Mouse (Mus musculus): Measurements from ENCODE around the gene Ostm1. TPM values are rescaled to one million over a fixed set of nuclear protein-coding genes. Genes with fewer than 3 reads are reported as not detected.

Ostm1 gene
- polyA plus RNA-seq, 1 experiment from 2014 or later: 41.8 TPM

DNA sequence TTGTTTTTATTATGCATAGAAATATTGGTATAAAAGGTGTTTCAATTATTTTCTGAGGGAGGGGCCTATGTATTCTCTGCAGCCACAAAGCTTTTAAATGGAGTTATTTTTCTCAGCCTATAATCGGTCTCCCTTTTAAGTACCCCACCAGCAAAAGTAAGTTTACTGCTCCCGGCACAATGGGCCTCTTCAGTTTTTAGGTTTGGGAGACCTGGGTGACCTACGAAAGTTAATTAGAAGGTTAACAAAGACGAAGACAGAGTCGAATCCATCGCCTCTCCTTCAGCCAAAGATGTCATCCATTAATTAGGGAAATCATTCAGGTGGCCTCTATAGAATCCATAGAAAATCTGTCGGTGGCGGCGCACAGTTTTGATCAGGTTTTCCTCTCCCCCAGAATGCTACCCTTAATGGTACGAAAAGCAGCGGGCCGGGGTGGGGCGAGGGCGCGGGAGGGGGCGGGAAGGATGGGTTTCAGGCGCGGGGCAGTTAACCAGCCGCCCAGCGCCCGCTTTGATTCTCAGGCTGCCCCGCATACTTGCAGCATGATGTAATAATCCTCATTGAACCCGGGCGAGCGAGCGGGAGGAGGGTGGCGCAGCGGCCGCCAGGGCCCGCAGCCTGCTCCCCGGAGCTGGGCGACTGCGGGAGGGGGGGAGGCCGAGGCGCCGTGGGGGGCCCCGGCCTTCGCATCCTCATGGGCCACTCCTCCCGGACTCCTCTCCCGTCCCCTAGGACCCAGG, 30.2 kb downstream of the Ostm1 start:
- Histone ChIP-seq H3K36me3 (replicated peaks; ENCODE audit: control insufficient read depth, insufficient read depth) (no peaks in the 10 kb centered on the region), H3K4me2 (replicated peaks) (peak overlapping the region; percentile 52), H3K27ac (no peak overlapping the region), H3K9me3 (ENCODE audit: control insufficient read depth, low read length) (peaks cover 6% of the 10 kb centered on the region; the same call in 1 of the 2 replicates), H3K27me3 (ENCODE audit: control insufficient read depth, insufficient read depth, low read length) (peaks cover 93% of the 10 kb centered on the region), H3K4me3 (replicated peaks; ENCODE audit: low read length) (peak overlapping the region; percentile 23), H3K9ac (no peak overlapping the region), H3K4me1 (replicated peaks; ENCODE audit: control insufficient read depth, insufficient read depth, low read length) (peaks cover 5% of the 10 kb centered on the region; the same call in 1 of the 2 replicates)
- under 1% methylated on average over 39 of the region's 40 CpGs for WGBS
- peak; percentile 44 for DNase-seq (ENCODE audit: low spot score)
- peak; percentile 31; the same call in 1 of the 2 replicates for ATAC-seq (ENCODE audit: low FRiP score)

DNA sequence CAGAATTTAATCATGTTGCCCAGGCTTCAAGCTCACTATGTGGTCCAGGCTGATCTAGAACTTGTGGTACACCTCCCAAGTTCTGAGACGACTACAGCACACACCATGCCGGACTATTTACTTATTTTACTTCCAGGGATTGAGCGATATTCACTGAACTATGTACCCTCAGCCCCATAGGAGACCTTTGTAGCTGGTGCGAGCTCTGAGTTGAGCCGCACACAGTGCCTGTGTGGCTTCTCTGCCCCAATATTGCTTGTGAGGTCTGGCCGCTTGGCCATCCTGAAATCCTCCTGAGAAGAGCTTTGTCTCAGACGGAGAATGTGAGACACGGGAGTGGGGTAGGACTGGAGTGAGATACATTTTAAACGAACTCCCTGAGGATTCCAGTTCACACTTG, 31.1 kb downstream of the Ostm1 start:
- no peak overlapping the region for H3K4me3 ChIP-seq (replicated peaks; ENCODE audit: low read length)
- no peak overlapping the region for H3K9ac ChIP-seq
- peaks cover 5% of the 10 kb centered on the region; the same call in 1 of the 2 replicates for H3K4me1 ChIP-seq (replicated peaks; ENCODE audit: control insufficient read depth, insufficient read depth, low read length)
- H3K27ac ChIP-seq: no peak overlapping the region
- 8% methylated on average over 9 of the region's 9 CpGs for WGBS
- H3K27me3 ChIP-seq (ENCODE audit: control insufficient read depth, insufficient read depth, low read length): peaks cover 95% of the 10 kb centered on the region
- ATAC-seq (ENCODE audit: low FRiP score) (no peak), DNase-seq (ENCODE audit: low spot score) (no peak)
- H3K36me3 ChIP-seq (replicated peaks; ENCODE audit: control insufficient read depth, insufficient read depth): no peaks in the 10 kb centered on the region
- H3K4me2 ChIP-seq (replicated peaks): no peak overlapping the region
- peaks cover 6% of the 10 kb centered on the region; the same call in 1 of the 2 replicates for H3K9me3 ChIP-seq (ENCODE audit: control insufficient read depth, low read length)

DNA sequence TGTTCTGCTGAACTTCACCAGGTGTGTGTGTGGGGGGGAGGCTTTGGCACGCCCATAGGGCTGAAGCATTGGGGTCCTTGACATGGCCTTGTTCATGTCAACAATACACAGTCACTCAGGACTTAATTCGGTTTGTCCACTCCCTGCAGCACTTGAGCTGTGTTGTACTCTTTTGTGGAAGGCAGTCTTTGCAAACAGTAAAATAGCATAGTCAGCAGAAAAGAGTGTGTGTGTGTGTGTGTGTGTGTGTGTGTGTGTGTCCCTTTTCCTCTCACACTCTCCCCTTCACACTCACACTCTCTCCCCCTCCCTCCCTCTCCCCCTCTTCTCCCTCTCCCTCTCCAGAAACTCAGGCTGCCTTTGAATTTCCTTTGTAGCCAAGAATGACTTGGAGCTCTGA, 34.7 kb downstream of the Ostm1 start:
- 32% methylated on average over 2 of the region's 2 CpGs for WGBS
- Histone ChIP-seq H3K9ac (no peak overlapping the region), H3K27me3 (ENCODE audit: control insufficient read depth, insufficient read depth, low read length) (peaks cover 99% of the 10 kb centered on the region), H3K4me2 (replicated peaks) (no peak overlapping the region), H3K4me1 (replicated peaks; ENCODE audit: control insufficient read depth, insufficient read depth, low read length) (peaks cover 5% of the 10 kb centered on the region; the same call in 1 of the 2 replicates), H3K9me3 (ENCODE audit: control insufficient read depth, low read length) (0 out of 2 replicates have a peak, but pooled peaks cover 2% of the 10 kb centered on the region), H3K27ac (no peak overlapping the region), H3K4me3 (replicated peaks; ENCODE audit: low read length) (no peak overlapping the region), H3K36me3 (replicated peaks; ENCODE audit: control insufficient read depth, insufficient read depth) (no peaks in the 10 kb centered on the region)
- ATAC-seq (ENCODE audit: low FRiP score) (no peak), DNase-seq (ENCODE audit: low spot score) (no peak)

DNA sequence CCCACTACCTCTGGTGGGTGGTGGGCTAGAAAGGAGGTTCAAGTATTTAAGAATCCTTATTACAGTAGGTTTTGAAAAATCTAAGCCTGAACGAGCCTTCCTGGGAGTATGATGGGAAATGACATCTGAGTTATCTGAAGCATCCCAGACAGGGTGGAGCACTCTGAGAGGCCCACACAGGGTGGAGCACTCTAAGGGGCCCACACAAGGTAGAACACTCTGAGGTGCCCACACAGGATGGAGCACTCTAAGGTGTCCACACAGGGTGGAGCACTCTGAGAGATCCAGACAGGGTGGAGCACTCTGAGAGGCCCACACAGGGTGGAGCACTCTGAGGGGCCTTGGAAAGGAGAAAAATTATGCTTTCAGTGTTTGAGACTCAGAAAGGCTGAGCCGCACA, 42.3 kb downstream of the Ostm1 start:
- no peaks in the 10 kb centered on the region for H3K9me3 ChIP-seq (ENCODE audit: control insufficient read depth, low read length)
- H3K27ac ChIP-seq: no peak overlapping the region
- no peak overlapping the region for H3K9ac ChIP-seq
- no peaks in the 10 kb centered on the region for H3K4me1 ChIP-seq (replicated peaks; ENCODE audit: control insufficient read depth, insufficient read depth, low read length)
- H3K4me2 ChIP-seq (replicated peaks): no peak overlapping the region
- H3K36me3 ChIP-seq (replicated peaks; ENCODE audit: control insufficient read depth, insufficient read depth): no peaks in the 10 kb centered on the region
- no peak overlapping the region for H3K4me3 ChIP-seq (replicated peaks; ENCODE audit: low read length)
- DNase-seq (ENCODE audit: low spot score) (no peak), ATAC-seq (ENCODE audit: low FRiP score) (no peak)
- WGBS: 86% methylated on average over 2 of the region's 2 CpGs
- H3K27me3 ChIP-seq (ENCODE audit: control insufficient read depth, insufficient read depth, low read length): peaks cover 98% of the 10 kb centered on the region

DNA sequence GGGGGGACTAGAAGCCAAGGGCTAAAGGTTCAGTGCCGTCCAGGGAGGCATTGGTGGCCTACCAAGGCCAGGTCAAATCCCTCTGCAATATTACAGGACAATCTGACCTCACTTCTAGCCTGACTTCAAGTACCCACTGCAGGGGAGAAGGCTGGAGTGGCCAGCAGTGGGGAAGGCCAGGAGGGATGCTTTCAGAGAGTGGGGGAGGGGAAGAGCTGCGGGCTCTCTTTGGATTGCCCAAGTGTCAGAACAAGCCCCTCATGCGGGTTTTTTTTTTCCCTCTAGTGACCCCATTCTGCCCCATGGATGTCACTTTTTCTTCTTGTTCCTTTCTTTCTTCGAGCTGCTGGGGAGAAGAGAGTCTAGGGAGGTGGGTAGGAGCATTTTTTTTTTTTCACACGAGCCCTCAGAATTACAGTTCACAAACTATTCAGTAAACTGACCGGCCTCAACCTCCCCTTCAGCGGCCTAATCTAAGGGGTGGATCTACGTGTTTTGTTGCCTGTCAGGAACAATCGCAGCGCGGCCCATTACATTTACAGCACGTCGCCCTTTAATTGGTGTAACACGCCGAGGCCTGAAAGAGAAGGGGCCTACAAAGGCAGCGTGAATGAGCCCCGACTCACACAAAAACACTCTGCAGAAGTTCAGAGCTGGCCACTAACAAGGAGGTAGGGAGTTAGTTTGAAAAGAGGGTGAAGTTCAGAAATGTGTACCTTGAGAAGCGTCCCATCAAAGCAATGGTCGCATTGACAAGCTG, 47.2 kb downstream of the Ostm1 start:
- H3K36me3 ChIP-seq (replicated peaks; ENCODE audit: control insufficient read depth, insufficient read depth): no peaks in the 10 kb centered on the region
- H3K4me2 ChIP-seq (replicated peaks): no peak overlapping the region
- DNase-seq (ENCODE audit: low spot score) (no peak), ATAC-seq (ENCODE audit: low FRiP score) (no peak)
- H3K27ac ChIP-seq: no peak overlapping the region
- whole genome bisulfite sequencing: 1% methylated on average over 19 of the region's 19 CpGs
- peaks cover 96% of the 10 kb centered on the region for H3K27me3 ChIP-seq (ENCODE audit: control insufficient read depth, insufficient read depth, low read length)
- no peak overlapping the region for H3K9ac ChIP-seq
- no peaks in the 10 kb centered on the region for H3K9me3 ChIP-seq (ENCODE audit: control insufficient read depth, low read length)
- 0 out of 2 replicates have a peak, but pooled peaks cover 6% of the 10 kb centered on the region for H3K4me1 ChIP-seq (replicated peaks; ENCODE audit: control insufficient read depth, insufficient read depth, low read length)
- no peak overlapping the region for H3K4me3 ChIP-seq (replicated peaks; ENCODE audit: low read length)

DNA sequence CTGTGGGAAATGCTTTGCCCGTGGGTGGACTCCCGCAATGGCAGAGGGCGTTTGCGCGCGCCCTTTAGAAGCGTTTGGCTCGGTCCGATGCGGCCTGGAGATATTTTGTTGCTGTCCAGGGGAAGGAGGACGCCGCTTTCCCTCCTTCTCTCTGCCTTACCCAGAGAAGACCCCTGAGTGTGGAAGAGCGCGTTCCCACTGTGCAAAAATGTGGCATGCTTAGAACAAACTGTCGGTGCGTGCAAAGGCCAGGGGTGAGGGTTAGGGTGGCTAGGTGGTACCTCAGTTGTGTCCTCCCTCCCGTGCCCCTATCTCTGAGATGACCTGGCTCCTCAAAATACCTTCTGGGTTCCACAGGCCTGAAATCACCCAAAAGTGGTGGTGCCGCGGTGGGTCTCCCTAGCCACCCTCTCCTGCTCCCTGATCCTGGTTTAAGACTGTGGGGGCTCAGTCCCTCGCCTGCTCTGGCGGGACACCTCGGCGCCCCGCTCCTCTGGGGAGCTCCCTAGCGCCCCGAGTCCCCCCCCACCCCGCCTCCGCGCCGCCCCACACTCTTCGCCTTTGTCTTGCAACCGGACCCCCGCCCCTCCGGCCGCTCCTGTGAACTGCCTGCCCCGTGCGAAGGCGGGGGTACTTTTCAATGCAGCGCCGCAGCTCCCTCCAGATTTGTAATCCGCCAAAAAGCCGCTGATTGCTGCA, 48.3 kb downstream of the Ostm1 start:
- Histone ChIP-seq H3K4me3 (replicated peaks; ENCODE audit: low read length) (no peak overlapping the region), H3K27ac (no peak overlapping the region), H3K4me2 (replicated peaks) (peak overlapping the region; percentile 13), H3K9ac (no peak overlapping the region), H3K9me3 (ENCODE audit: control insufficient read depth, low read length) (no peaks in the 10 kb centered on the region), H3K4me1 (replicated peaks; ENCODE audit: control insufficient read depth, insufficient read depth, low read length) (0 out of 2 replicates have a peak, but pooled peaks cover 8% of the 10 kb centered on the region), H3K36me3 (replicated peaks; ENCODE audit: control insufficient read depth, insufficient read depth) (no peaks in the 10 kb centered on the region), H3K27me3 (ENCODE audit: control insufficient read depth, insufficient read depth, low read length) (peaks cover 96% of the 10 kb centered on the region)
- ATAC-seq (ENCODE audit: low FRiP score) (no peak), DNase-seq (ENCODE audit: low spot score) (no peak)
- WGBS: under 1% methylated on average over 42 of the region's 42 CpGs

DNA sequence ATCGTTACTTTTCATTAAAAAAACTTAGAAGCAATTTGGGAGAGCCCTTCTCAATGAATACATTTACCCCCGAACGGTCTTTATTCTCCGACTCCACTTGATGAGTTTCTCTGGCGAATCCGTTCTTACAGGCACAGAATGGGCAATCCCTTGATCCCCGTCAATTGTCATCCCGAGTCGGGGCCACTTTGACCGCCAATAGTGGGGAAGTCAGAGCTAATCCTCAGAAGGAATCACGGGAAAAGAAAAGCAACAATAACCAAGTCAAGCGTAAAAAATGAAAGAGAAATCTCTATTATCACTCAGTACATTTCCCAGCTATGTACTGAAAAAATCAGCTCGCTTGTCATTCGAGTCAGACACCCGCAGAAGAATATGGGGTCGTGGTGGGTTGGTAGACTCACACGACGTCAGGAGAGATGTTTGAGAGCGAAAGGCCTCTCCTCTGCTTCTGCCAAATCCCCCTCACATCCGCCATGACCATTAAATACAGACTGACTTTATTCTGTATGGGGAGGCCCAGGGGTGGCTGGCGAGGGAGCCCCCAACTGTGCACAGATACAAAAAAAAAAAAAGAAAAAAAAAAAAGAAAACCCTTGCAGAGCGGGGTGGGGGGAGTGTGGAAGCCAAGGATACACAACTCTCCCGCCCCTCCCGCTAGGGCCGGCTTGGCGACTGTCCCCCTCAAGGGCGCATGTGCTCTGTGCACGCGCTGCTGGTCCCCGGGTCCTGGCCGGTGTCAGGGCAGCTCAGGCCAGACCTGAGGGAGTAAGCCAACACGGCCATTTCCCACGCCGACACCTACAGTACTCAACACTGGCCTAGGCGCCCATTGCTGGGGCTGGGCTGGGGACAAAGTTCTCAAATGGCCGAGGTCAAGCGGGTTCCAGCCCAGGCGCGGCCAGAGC, 49.1 kb downstream of the Ostm1 start:
- peak overlapping the region; percentile 6; the same call in 1 of the 2 replicates for H3K4me3 ChIP-seq (replicated peaks; ENCODE audit: low read length)
- no peak overlapping the region for H3K9ac ChIP-seq
- peaks cover 96% of the 10 kb centered on the region for H3K27me3 ChIP-seq (ENCODE audit: control insufficient read depth, insufficient read depth, low read length)
- H3K4me1 ChIP-seq (replicated peaks; ENCODE audit: control insufficient read depth, insufficient read depth, low read length): 0 out of 2 replicates have a peak, but pooled peaks cover 8% of the 10 kb centered on the region
- under 1% methylated on average over 39 of the region's 39 CpGs for WGBS
- H3K27ac ChIP-seq: no peak overlapping the region
- H3K36me3 ChIP-seq (replicated peaks; ENCODE audit: control insufficient read depth, insufficient read depth): no peaks in the 10 kb centered on the region
- no peaks in the 10 kb centered on the region for H3K9me3 ChIP-seq (ENCODE audit: control insufficient read depth, low read length)
- peak overlapping the region; percentile 13 for H3K4me2 ChIP-seq (replicated peaks)
- 0 out of 2 replicates have a peak, but pooled peaks have one; percentile 28 for ATAC-seq (ENCODE audit: low FRiP score)
- peak; percentile 43 for DNase-seq (ENCODE audit: low spot score)

DNA sequence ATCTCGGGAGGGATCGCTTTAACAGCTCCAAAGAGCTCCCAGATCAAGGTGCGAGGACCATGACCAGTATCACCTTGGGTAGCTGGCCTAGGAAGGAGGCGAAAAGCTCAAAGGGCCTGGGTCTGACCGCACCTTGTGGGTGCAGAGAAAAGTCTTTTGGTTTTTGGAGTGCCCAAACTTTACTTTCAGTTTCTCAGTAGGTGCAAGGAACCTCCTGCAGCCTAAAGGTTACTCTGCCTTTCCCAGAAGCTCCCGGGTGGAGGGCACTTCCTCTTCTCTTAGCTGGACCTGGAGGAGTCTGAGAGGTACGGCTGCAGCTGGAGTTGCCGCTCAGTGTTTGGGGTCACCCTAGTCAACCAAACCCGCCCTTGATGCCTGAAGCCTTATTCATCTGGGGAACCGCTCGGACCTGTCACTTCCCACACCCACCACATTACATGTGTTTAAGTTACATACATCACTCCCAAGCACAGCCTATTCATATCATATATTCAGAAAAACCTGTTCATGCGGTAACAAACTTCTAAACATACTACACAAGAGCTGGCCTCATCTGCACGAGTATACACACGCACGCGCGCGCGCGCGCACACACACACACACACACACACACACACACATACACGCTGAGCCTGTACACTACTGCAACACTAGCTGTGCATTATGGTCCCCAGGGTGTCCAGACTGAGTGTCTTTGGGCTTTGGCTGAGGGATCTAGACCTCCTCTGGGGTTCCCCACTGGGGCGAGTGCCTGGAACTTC, 49.9 kb downstream of the Ostm1 start:
- no peak for DNase-seq (ENCODE audit: low spot score)
- Histone ChIP-seq H3K9ac (no peak overlapping the region), H3K4me1 (replicated peaks; ENCODE audit: control insufficient read depth, insufficient read depth, low read length) (0 out of 2 replicates have a peak, but pooled peaks cover 8% of the 10 kb centered on the region), H3K27ac (no peak overlapping the region), H3K9me3 (ENCODE audit: control insufficient read depth, low read length) (no peaks in the 10 kb centered on the region), H3K27me3 (ENCODE audit: control insufficient read depth, insufficient read depth, low read length) (peaks cover 96% of the 10 kb centered on the region), H3K36me3 (replicated peaks; ENCODE audit: control insufficient read depth, insufficient read depth) (no peaks in the 10 kb centered on the region), H3K4me3 (replicated peaks; ENCODE audit: low read length) (peak overlapping the region; percentile 6; the same call in 1 of the 2 replicates), H3K4me2 (replicated peaks) (peak overlapping the region; percentile 13)
- ATAC-seq (ENCODE audit: low FRiP score): no peak
- WGBS: 5% methylated on average over 23 of the region's 23 CpGs
